Mouse (Mus musculus): ENCODE measurements at regions not wholly inside any gene's neighbourhood (a gene's known extent, or its start where the extent isn't known, plus 50 kb on each side); places are given as distances from the start of the nearest gene placed in this dataset.
A peak's percentile ranks its signal among the peaks of the same experiment; 100 is the strongest.

- no peak for DNase-seq (ENCODE audit: extremely low spot score, low spot score)
Measured at GRCm38 (mm10) chr1:153962161-153962720, 62.2 kb upstream of the Teddm2 start.

GRCm38 (mm10) chr1:153963744-153964342 lies 63.8 kb upstream of the Teddm2 start:
- no peak for DNase-seq (ENCODE audit: extremely low spot score, low spot score)

- DNase-seq (ENCODE audit: extremely low spot score, low spot score) = no peak
Measured at GRCm38 (mm10) chr1:153969401-153969800, 69.4 kb upstream of the Teddm2 start.

- DNase-seq (ENCODE audit: extremely low spot score, low spot score) = no peak
Measured at GRCm38 (mm10) chr1:153974300-153974699, 74.3 kb upstream of the Teddm2 start.

- peak; percentile 36 for DNase-seq (ENCODE audit: extremely low spot score, low spot score)
Measured at GRCm38 (mm10) chr1:153977963-153978726, 78.1 kb upstream of the Teddm2 start.

GRCm38 (mm10) chr1:153980886-153981285 lies 80.9 kb upstream of the Teddm2 start:
- no peak for DNase-seq (ENCODE audit: extremely low spot score, low spot score)

GRCm38 (mm10) chr1:153985595-153985994 lies 85.6 kb upstream of the Teddm2 start:
- no peak for DNase-seq (ENCODE audit: extremely low spot score, low spot score)

GRCm38 (mm10) chr1:153986632-153987031 lies 86.6 kb upstream of the Teddm2 start:
- DNase-seq (ENCODE audit: extremely low spot score, low spot score) = no peak

GRCm38 (mm10) chr1:153988297-153988696 lies 88.3 kb upstream of the Teddm2 start:
- no peak for DNase-seq (ENCODE audit: extremely low spot score, low spot score)

GRCm38 (mm10) chr1:153990651-153991435 lies 90.8 kb upstream of the Teddm2 start:
- DNase-seq (ENCODE audit: extremely low spot score, low spot score) = no peak

GRCm38 (mm10) chr1:153992466-153992865 lies 92.4 kb upstream of the Teddm2 start:
- DNase-seq (ENCODE audit: extremely low spot score, low spot score) = no peak

- DNase-seq (ENCODE audit: extremely low spot score, low spot score) = no peak
Measured at GRCm38 (mm10) chr1:153994871-153995270, 94.8 kb upstream of the Teddm2 start.

GRCm38 (mm10) chr1:153997201-153998181 lies 97.5 kb upstream of the Teddm2 start:
- no peak for DNase-seq (ENCODE audit: extremely low spot score, low spot score)

GRCm38 (mm10) chr1:153999776-154000175 lies 99.7 kb upstream of the Teddm2 start:
- no peak for DNase-seq (ENCODE audit: extremely low spot score, low spot score)

- DNase-seq (ENCODE audit: extremely low spot score, low spot score) = no peak
Measured at GRCm38 (mm10) chr1:154003669-154004068, 103.6 kb upstream of the Teddm2 start.

- no peak for DNase-seq (ENCODE audit: extremely low spot score, low spot score)
Measured at GRCm38 (mm10) chr1:154004647-154005046, 104.6 kb upstream of the Teddm2 start.

- no peak for DNase-seq (ENCODE audit: extremely low spot score, low spot score)
Measured at GRCm38 (mm10) chr1:154006055-154006454, 106.0 kb upstream of the Teddm2 start.

- no peak for DNase-seq (ENCODE audit: extremely low spot score, low spot score)
Measured at GRCm38 (mm10) chr1:154007440-154007839, 107.4 kb upstream of the Teddm2 start.

- DNase-seq (ENCODE audit: extremely low spot score, low spot score) = no peak
Measured at GRCm38 (mm10) chr1:154008593-154009310, 108.7 kb upstream of the Teddm2 start.

- DNase-seq (ENCODE audit: extremely low spot score, low spot score) = no peak
Measured at GRCm38 (mm10) chr1:154010681-154011080, 110.7 kb upstream of the Teddm2 start.

Data from neural tube, embryonic 10.5 days (tissue).